Mouse (Mus musculus): ENCODE data around the gene Fam171a2. TPM values are rescaled to one million over a fixed set of nuclear protein-coding genes. Genes with fewer than 3 reads are reported as not detected.

The Fam171a2 gene
- total RNA-seq, 2 experiments from 2014 or later: 0.62 to 1.1 TPM

- DNase-seq (ENCODE audit: low spot score): no peak
Measured at GRCm38 (mm10) chr11:102435754-102436470, 11.6 kb downstream of the Fam171a2 start.

GRCm38 (mm10) chr11:102434816-102435705 is 12.4 kb downstream of the Fam171a2 start:
- no peak for DNase-seq (ENCODE audit: low spot score)

DNA sequence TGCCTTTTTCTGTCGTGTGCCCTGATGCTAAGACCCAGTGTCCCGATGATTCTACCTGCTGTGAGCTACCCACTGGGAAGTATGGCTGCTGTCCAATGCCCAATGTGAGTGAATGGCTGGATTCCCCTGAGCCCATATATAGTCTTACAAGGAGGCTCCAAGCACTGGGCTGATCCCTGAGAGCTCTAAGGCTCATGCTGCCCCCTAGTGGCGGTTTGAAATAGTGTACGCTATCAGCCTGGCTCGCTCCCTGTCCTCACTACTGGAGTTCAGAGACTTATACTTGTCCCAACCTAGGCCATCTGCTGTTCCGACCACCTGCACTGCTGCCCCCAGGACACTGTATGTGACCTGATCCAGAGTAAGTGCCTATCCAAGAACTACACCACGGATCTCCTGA is 13.1 kb downstream of the Fam171a2 start:
- DNase-seq (ENCODE audit: low spot score): peak; percentile 87

- no peak for DNase-seq (ENCODE audit: low spot score)
Measured at GRCm38 (mm10) chr11:102433866-102434265, 13.6 kb downstream of the Fam171a2 start.

- peak; percentile 92 for DNase-seq (ENCODE audit: low spot score)
Measured at GRCm38 (mm10) chr11:102432896-102433295, 14.6 kb downstream of the Fam171a2 start.

- DNase-seq (ENCODE audit: low spot score): peak; percentile 39
Measured at GRCm38 (mm10) chr11:102432115-102432843, 15.2 kb downstream of the Fam171a2 start.

GRCm38 (mm10) chr11:102431728-102432114 is 15.8 kb downstream of the Fam171a2 start:
- DNase-seq (ENCODE audit: low spot score): no peak

DNA sequence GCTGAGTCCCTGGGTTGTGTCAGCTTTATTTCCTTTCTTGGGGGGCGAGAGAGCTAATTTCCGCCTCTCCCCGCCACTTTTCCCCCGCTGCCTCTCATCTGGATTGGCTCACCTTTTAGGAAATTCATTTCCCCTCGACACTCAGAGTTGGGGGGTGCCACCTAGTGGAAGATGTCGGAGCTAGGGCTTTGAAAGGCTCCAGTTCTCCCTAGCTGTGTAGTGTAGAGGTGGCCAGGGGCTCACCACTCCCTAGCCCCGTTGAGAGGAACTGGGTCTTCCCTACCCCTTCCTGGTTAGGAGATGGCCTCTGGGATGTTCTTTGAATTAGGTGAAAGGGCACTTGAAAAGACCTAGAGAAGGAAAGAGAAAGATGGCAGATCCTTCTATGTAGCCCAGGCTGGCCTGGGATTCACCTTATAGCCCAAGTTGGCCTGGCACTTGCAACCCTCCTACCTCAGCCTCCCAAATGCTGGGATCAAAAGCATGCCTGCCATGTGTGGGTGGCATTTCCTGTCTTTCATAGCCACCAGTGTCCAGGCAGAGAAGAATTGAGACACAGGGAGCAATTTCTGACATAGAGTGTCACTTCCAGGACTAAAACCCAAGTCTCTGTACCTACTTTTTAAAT is 16.4 kb downstream of the Fam171a2 start:
- DNase-seq (ENCODE audit: low spot score): peak; percentile 86

- DNase-seq (ENCODE audit: low spot score): peak; percentile 94
Measured at GRCm38 (mm10) chr11:102430121-102431017, 17.1 kb downstream of the Fam171a2 start, which contains the start of gene Grn. Gene Grn, plus strand, starts transcription at chr11:102430315.

GRCm38 (mm10) chr11:102429551-102429950 is 17.9 kb downstream of the Fam171a2 start:
- no peak for DNase-seq (ENCODE audit: low spot score)

DNA sequence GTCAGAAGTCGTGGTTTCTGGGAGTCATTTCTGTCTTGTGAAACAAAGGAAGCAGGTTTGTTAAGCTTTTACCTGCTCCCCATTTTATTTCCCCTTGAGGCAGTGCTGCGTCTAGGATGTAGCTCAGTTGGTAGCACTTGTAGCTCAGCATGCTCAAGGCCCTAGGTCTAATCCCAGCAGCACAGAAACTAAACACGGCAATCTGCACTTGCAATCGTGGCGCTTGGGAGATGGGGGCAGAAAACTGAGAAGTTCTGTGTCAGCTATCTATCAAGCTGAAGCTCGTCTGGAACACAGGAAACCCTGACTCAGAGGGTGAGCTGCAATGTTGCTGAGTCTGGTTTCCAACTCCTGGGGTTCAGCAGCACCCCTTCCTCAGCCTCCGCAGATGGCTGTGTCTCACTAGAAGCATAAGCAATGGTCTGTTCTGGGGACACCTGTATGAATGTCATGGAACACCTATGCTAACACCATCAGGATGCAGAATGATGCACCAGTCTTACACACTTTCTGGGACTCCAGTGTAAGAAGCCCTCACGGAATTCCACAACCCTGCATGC is 18.4 kb downstream of the Fam171a2 start:
- DNase-seq (ENCODE audit: low spot score): no peak

GRCm38 (mm10) chr11:102425555-102426316 is 21.7 kb downstream of the Fam171a2 start:
- no peak for DNase-seq (ENCODE audit: low spot score)

DNA sequence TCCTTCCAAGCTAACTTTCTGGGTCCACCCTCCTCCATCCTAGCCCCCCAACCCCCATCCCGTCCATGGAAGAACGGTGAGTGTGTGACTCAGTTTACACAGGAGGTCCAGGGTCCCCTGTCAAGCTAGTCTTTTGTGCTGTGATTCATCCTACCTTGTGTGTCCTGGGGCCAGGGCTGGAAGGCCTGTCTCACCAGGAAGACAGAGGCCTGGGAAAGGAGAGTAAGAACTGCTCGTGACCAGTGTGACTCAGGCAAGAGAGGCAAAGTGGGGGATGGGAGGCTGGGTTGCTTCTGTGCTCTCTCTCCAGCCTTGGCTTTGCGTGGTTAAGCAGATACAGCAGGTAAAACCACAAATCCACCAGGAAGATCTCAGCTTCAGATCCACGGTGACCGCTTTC is 22.8 kb downstream of the Fam171a2 start:
- no peak for DNase-seq (ENCODE audit: low spot score)

GRCm38 (mm10) chr11:102421559-102421958 is 25.9 kb downstream of the Fam171a2 start:
- no peak for DNase-seq (ENCODE audit: low spot score)

GRCm38 (mm10) chr11:102418887-102419286 is 28.6 kb downstream of the Fam171a2 start:
- no peak for DNase-seq (ENCODE audit: low spot score)

GRCm38 (mm10) chr11:102417160-102417559 is 30.3 kb downstream of the Fam171a2 start:
- no peak for DNase-seq (ENCODE audit: low spot score)

GRCm38 (mm10) chr11:102415034-102415802 is 32.3 kb downstream of the Fam171a2 start:
- DNase-seq (ENCODE audit: low spot score): no peak

DNA sequence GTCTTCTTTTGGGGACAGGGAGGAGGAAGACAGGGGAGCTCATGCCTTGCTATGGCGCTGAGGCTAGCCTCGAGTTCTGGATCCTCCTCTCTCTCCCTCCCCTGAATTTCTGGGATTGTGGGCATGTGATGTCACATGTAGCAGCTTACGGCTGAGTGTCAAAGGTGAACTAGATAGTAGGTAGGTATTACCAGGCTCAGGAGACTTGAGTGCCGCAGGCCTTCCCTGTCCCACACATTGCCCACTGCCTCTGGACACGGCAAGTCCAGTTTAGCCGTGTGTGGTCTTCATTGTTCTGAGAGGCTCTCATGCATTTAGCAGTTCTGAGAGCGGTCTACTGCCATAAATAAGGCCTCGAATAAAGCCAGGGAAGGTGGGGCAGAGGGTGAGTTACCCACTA is 34.4 kb downstream of the Fam171a2 start:
- no peak for DNase-seq (ENCODE audit: low spot score)

Measured in gastrocnemius, adult 18-20 months (tissue).